ENCODE assay signal across 8 mouse cellular contexts in genomic region chr4:152491250-152491899, GRCm38 (mm10). TPM values are rescaled to one million over a fixed set of nuclear protein-coding genes. Genes with fewer than 3 reads are reported as not detected.
DNase-seq lines count a peak whose midpoint lies in the region; ATAC-seq and TF ChIP-seq lines count a peak whose summit lies in the region.

No protein-coding gene starts in this region.

- no peaks in the 10 kb centered on the region for H3K4me1 ChIP-seq in embryonic facial prominence, embryonic 14.5 days (ENCODE audit: control insufficient read depth, insufficient read depth, low read length)
- H3K4me1 ChIP-seq in heart, postnatal 0 days (ENCODE audit: control insufficient read depth, insufficient read depth), result no peaks in the 10 kb centered on the region

- H3K27ac ChIP-seq in embryonic facial prominence, embryonic 14.5 days (replicated peaks; ENCODE audit: low read depth, low read length), result no peak overlapping the region
- H3K27ac ChIP-seq in heart, postnatal 0 days (ENCODE audit: low read depth), result no peak overlapping the region
- H3K27ac ChIP-seq in layer of hippocampus, adult 2 months, result peak overlapping the region; percentile 58

- DNase-seq in ES-CJ7 (ENCODE audit: low read depth, low spot score), result peak; percentile 74
- peak; percentile 36 to 49 for DNase-seq in adrenal gland, postnatal 4 days (ENCODE audit: low spot score in 2 of 2)
- DNase-seq in embryonic facial prominence, embryonic 14.5 days (ENCODE audit: low spot score), result peak; percentile 41
- peak; percentile 15 for DNase-seq in heart, postnatal 0 days (ENCODE audit: low spot score)
- DNase-seq in layer of hippocampus, adult 2 months (ENCODE audit: low spot score in 2 of 2), result peak; percentile 70 to 91
- peak; percentile 84 for DNase-seq in lung, postnatal 36 days
- DNase-seq in retina, adult 2 months (ENCODE audit: low read depth, low spot score), result peak; percentile 59
- peak; percentile 50 to 71 for DNase-seq in urinary bladder, adult 18-20 months (ENCODE audit: low spot score in 2 of 2)

- no peak overlapping the region for H3K4me2 ChIP-seq in embryonic facial prominence, embryonic 14.5 days (ENCODE audit: low read depth, low read length)
- H3K4me2 ChIP-seq in heart, postnatal 0 days (ENCODE audit: low read depth, low read length), result no peak overlapping the region

- no peak for ATAC-seq in embryonic facial prominence, embryonic 14.5 days (ENCODE audit: low read depth)
- ATAC-seq in heart, postnatal 0 days (ENCODE audit: insufficient read depth, low read depth), result peak; percentile 56; the same call in 1 of the 2 replicates

- no peak for TF ChIP-seq EP300 in heart, postnatal 0 days (IDR thresholded peaks at IDR 0.05; ENCODE audit: low read depth)

- H3K9ac ChIP-seq in embryonic facial prominence, embryonic 14.5 days (ENCODE audit: low read depth, low read length), result no peak overlapping the region
- no peak overlapping the region for H3K9ac ChIP-seq in heart, postnatal 0 days (replicated peaks; ENCODE audit: low read depth, low read length)

- no peaks in the 10 kb centered on the region for H3K36me3 ChIP-seq in embryonic facial prominence, embryonic 14.5 days (ENCODE audit: control insufficient read depth, insufficient read depth, low read length)
- H3K36me3 ChIP-seq in heart, postnatal 0 days (replicated peaks; ENCODE audit: control insufficient read depth, insufficient read depth, low read length), result no peaks in the 10 kb centered on the region

- WGBS in embryonic facial prominence, embryonic 14.5 days, result 48% methylated on average over 14 of the region's 15 CpGs
- WGBS in heart, postnatal 0 days, result 47% methylated on average over 15 of the region's 15 CpGs

- no peak overlapping the region for H3K4me3 ChIP-seq in embryonic facial prominence, embryonic 14.5 days (ENCODE audit: low read depth, low read length)
- no peak overlapping the region for H3K4me3 ChIP-seq in heart, postnatal 0 days (ENCODE audit: low read depth, low read length)
- H3K4me3 ChIP-seq in layer of hippocampus, adult 2 months, result no peak overlapping the region

- TF ChIP-seq CTCF in heart, postnatal 0 days (IDR thresholded peaks at IDR 0.05; ENCODE audit: low read depth), result peak; percentile 71
- TF ChIP-seq CTCF in layer of hippocampus, adult 2 months (conservative IDR thresholded peaks at IDR 0.05), result peak; percentile 87

- H3K27me3 ChIP-seq in embryonic facial prominence, embryonic 14.5 days (replicated peaks; ENCODE audit: control insufficient read depth, insufficient read depth, low read length), result no peaks in the 10 kb centered on the region
- no peaks in the 10 kb centered on the region for H3K27me3 ChIP-seq in heart, postnatal 0 days (ENCODE audit: control insufficient read depth, insufficient read depth, low read length)

- H3K9me3 ChIP-seq in embryonic facial prominence, embryonic 14.5 days (ENCODE audit: control insufficient read depth, low read length), result no peaks in the 10 kb centered on the region
- no peaks in the 10 kb centered on the region for H3K9me3 ChIP-seq in heart, postnatal 0 days (replicated peaks; ENCODE audit: control insufficient read depth, low read length)

RNA-seq across cellular contexts. Expression of gene Kcnab2, which starts 13.7 kb away (rescaled TPM):
- total RNA-seq in adrenal gland, postnatal 4 days (2021), result 10 to 100 TPM; 10.1 to 10.4 TPM
- 9.2 and 12.1 TPM in 2 replicates for polyA plus RNA-seq in embryonic facial prominence, embryonic 14.5 days (2014; fragmentation: Nextera tagmentation; extraction: Ambion mirVana)
- 1.5 and 2.9 TPM in 2 replicates for total RNA-seq in heart, postnatal 0 days (2014; rRNA removed; ENCODE audit: low replicate concordance)
- polyA plus RNA-seq in heart, postnatal 0 days (2015; fragmentation: Nextera tagmentation; extraction: Ambion mirVana), result 0.69 and 1.1 TPM in 2 replicates
- 100 to 1,000 TPM; 740 to 785 TPM for total RNA-seq in layer of hippocampus, adult 2 months (2021)

RNA-seq across cellular contexts. Expression of gene Nphp4, which starts 14.9 kb away (rescaled TPM):
- total RNA-seq in adrenal gland, postnatal 4 days (2021), result 1 to 10 TPM; 4.5 to 6.5 TPM
- polyA plus RNA-seq in embryonic facial prominence, embryonic 14.5 days (2014; fragmentation: Nextera tagmentation; extraction: Ambion mirVana), result 3.4 and 4.5 TPM in 2 replicates
- 1.5 and 5.0 TPM in 2 replicates for total RNA-seq in heart, postnatal 0 days (2014; rRNA removed; ENCODE audit: low replicate concordance)
- polyA plus RNA-seq in heart, postnatal 0 days (2015; fragmentation: Nextera tagmentation; extraction: Ambion mirVana), result 0.46 and 0.51 TPM in 2 replicates
- 10 to 100 TPM; 28.3 to 29.7 TPM for total RNA-seq in layer of hippocampus, adult 2 months (2021)

Comparison
In these comparisons a context has a peak if more than half of its experiments do, and no peak if none do; other contexts are left out.
1. DNase-seq: peak in every context shown above with its lines; median percentile 84 in lung, postnatal 36 days; 80 in layer of hippocampus, adult 2 months; 74 in ES-CJ7; 60 in urinary bladder, adult 18-20 months; 59 in retina, adult 2 months; 42 in adrenal gland, postnatal 4 days; 41 in embryonic facial prominence, embryonic 14.5 days; 15 in heart, postnatal 0 days.
2. RNA of gene Kcnab2, which starts 13.7 kb away (total RNA-seq): 740 to 785 TPM in layer of hippocampus, adult 2 months; 10.1 to 10.4 TPM in adrenal gland, postnatal 4 days and 1.5 to 2.9 TPM in heart, postnatal 0 days; every median in the first group is over 10 times any median in the second.